In the genomic region with DNA sequence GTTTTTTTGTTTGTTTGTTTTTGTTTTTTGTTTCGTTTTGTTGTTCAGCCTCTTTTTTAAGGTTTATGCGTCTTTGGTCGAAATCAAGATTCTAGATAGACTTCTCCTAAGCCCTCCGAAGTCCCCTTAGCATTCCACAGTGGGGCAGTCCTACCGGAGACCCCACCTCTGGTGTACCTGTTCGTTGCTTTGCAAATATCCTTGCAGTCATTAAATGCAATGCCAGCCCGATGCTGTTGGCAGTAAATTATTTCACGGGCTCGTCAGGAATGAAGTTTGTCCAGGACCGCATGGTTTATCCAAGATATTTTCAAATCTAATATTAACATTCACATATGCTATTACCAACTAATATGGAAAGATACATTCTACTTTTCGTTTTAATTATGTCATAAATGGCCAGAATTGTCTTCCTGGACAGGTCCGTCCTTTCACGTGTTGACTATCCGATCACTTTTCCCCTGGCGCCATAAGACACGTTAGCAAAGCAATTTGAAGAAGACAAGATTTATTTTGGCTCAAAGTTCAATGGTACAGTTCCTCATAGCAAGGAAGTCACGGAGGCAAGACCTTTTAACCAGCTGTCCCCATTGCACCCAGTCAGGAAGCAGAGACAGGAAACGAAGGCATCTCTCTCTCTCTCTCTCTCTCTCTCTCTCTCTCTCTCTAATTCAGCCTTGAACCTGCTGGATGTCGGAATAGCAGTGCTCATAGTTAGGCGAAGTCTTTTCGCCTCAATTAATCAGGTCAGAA, we compare ENCODE assay signal across 8 mouse cellular contexts. TPM values are rescaled to one million over a fixed set of nuclear protein-coding genes. Genes with fewer than 3 reads are reported as not detected.
A peak's percentile ranks its signal among the peaks of the same experiment; 100 is the strongest.
DNase-seq lines count a peak whose midpoint lies in the region; ATAC-seq and TF ChIP-seq lines count a peak whose summit lies in the region.

No protein-coding gene starts in this region.

- peak; percentile 70 for ATAC-seq in erythroid progenitor cell, adult 5-6 weeks (replicated peaks; ENCODE audit: low FRiP score, poor library complexity, severe bottlenecking)
- ATAC-seq in inflammation-experienced regulatory T-cells, adult 6 months = peak; percentile 55
- peak; percentile 39 for ATAC-seq in lung, postnatal 0 days
- ATAC-seq in stomach, postnatal 0 days (ENCODE audit: low FRiP score, low TSS enrichment) = peak; percentile 64

- peaks cover 7% of the 10 kb centered on the region; the same call in 1 of the 2 replicates for H3K4me1 ChIP-seq in lung, postnatal 0 days (ENCODE audit: insufficient read depth, low read depth, low read length)
- H3K4me1 ChIP-seq in stomach, postnatal 0 days (replicated peaks; ENCODE audit: control insufficient read depth, insufficient read depth) = no peaks in the 10 kb centered on the region

- H3K27ac ChIP-seq in lung, postnatal 0 days (ENCODE audit: low read length) = peak overlapping the region; percentile 48
- peak overlapping the region; percentile 31; the same call in 1 of the 2 replicates for H3K27ac ChIP-seq in stomach, postnatal 0 days (replicated peaks)

- H3K4me2 ChIP-seq in lung, postnatal 0 days (replicated peaks; ENCODE audit: low read depth, low read length) = peak overlapping the region; percentile 77
- H3K4me2 ChIP-seq in stomach, postnatal 0 days (replicated peaks; ENCODE audit: low read depth) = peak overlapping the region; percentile 72

- 12% methylated on average over 21 of the region's 21 CpGs for WGBS in lung, postnatal 0 days
- 14% methylated on average over 21 of the region's 21 CpGs for WGBS in stomach, postnatal 0 days

- peak; percentile 4 to 35 for DNase-seq in heart, adult 18-20 months
- DNase-seq in heart, adult 11 months = no peak
- DNase-seq in Muller cell, postnatal 12 days (ENCODE audit: inconsistent ontology term) = peak; percentile 47
- peak; percentile 41 for DNase-seq in lung, postnatal 0 days (ENCODE audit: low spot score)
- no peak for DNase-seq in stomach, postnatal 0 days (ENCODE audit: low spot score)
- DNase-seq in ovary, postnatal 14 days (ENCODE audit: low spot score) = no peak

- no peaks in the 10 kb centered on the region for H3K27me3 ChIP-seq in lung, postnatal 0 days (replicated peaks; ENCODE audit: insufficient read depth, low read length)
- H3K27me3 ChIP-seq in stomach, postnatal 0 days (ENCODE audit: control insufficient read depth, insufficient read depth, low read length) = no peaks in the 10 kb centered on the region

- TF ChIP-seq EP300 in lung, postnatal 0 days (IDR thresholded peaks at IDR 0.05) = no peak
- TF ChIP-seq EP300 in stomach, postnatal 0 days (optimal IDR thresholded peaks at IDR 0.05) = no peak

- peak overlapping the region; percentile 80 for H3K4me3 ChIP-seq in lung, postnatal 0 days (ENCODE audit: low read depth, low read length)
- H3K4me3 ChIP-seq in stomach, postnatal 0 days (ENCODE audit: low read depth, low read length) = peak overlapping the region; percentile 72

- H3K36me3 ChIP-seq in lung, postnatal 0 days (ENCODE audit: insufficient read depth, low read length) = no peaks in the 10 kb centered on the region
- H3K36me3 ChIP-seq in stomach, postnatal 0 days (ENCODE audit: control insufficient read depth, insufficient read depth, low read length) = no peaks in the 10 kb centered on the region

- 0 out of 2 replicates have a peak overlapping the region, but pooled peaks have one; percentile 23 for H3K9ac ChIP-seq in lung, postnatal 0 days (replicated peaks; ENCODE audit: low read depth)
- H3K9ac ChIP-seq in stomach, postnatal 0 days (ENCODE audit: low read length) = peak overlapping the region; percentile 55

- no peaks in the 10 kb centered on the region for H3K9me3 ChIP-seq in lung, postnatal 0 days (ENCODE audit: low read length)
- no peaks in the 10 kb centered on the region for H3K9me3 ChIP-seq in stomach, postnatal 0 days (ENCODE audit: control insufficient read depth, low read length)

- no peak for TF ChIP-seq CTCF in lung, postnatal 0 days (IDR thresholded peaks at IDR 0.05)
- no peak for TF ChIP-seq CTCF in stomach, postnatal 0 days (IDR thresholded peaks at IDR 0.05; ENCODE audit: low read depth)

RNA-seq across cellular contexts. Expression of a gene that starts 0.5 kb away (rescaled TPM):
- total RNA-seq in heart, adult 18-20 months (2021) = 10 to 100 TPM; 14.2 to 14.3 TPM
- 7.2 and 10.5 TPM in 2 replicates for total RNA-seq in erythroid progenitor cell, adult 5-6 weeks (2015; ENCODE audit: low replicate concordance)
- total RNA-seq in erythroid progenitor cell, adult 5-6 weeks (2017; ENCODE audit: low replicate concordance) = 9.0 and 10.9 TPM in 2 replicates
- polyA plus RNA-seq in inflammation-experienced regulatory T-cells, adult 6 months (2017; shearing (Covaris generic)) = 10 to 100 TPM in 2 of 3 experiments, 1 to 10 TPM in 1; 8.5 to 14.0 (median 12.6) TPM
- 18.4 TPM in 2 replicates for polyA plus RNA-seq in lung, postnatal 0 days (2015; fragmentation: Nextera tagmentation; extraction: Ambion mirVana)
- polyA plus RNA-seq in stomach, postnatal 0 days (2015; fragmentation: Nextera tagmentation; extraction: Ambion mirVana) = 14.6 and 16.4 TPM in 2 replicates

Comparison
In these comparisons a context has a peak if more than half of its experiments do, and no peak if none do; other contexts are left out.
1. DNase-seq: peak in heart, adult 18-20 months (2 of 2), Muller cell, postnatal 12 days (single experiment) and lung, postnatal 0 days (single experiment); none in heart, adult 11 months (single experiment), stomach, postnatal 0 days (single experiment) and ovary, postnatal 14 days (single experiment).
2. Peak in every context shown above with its lines, with median percentiles within 50 percentile points of each other: ATAC-seq.